Mouse (Mus musculus) stomach, postnatal 0 days (tissue): Measurements from ENCODE around the gene Enkd1.

Experiments used
- CTCF ChIP-seq: IDR thresholded peaks from 2 replicates; pipeline ENCODE4 v1.5.1; 2016; ENCODE audit warnings: antibody characterized with exemption, low read depth, mild to moderate bottlenecking, moderate library complexity
- EP300 ChIP-seq: optimal IDR thresholded peaks from 2 replicates; pipeline ENCODE3; 2016; ENCODE audit warnings: antibody characterized with exemption

GRCm38 (mm10) chr8:105657641-105658040 lies 50.4 kb downstream of the Enkd1 start:
- TF ChIP-seq CTCF (no peak), EP300 (no peak)
